Mouse (Mus musculus): Measurements from ENCODE around the gene Zfp617. TPM values are rescaled to one million over a fixed set of nuclear protein-coding genes. Genes with fewer than 3 reads are reported as not detected.
"Not testable (repeated sequence)": the region's sequence is repeated elsewhere in the genome, so short reads cannot be mapped to it uniquely, and the experiment has no call there.

The Zfp617 gene
- 10 to 100 TPM; 26.5 to 36.6 TPM for total RNA-seq (2021)
- long read RNA-seq, experiment 1, transcript Zfp617-201 (4 exons, 2,920 nt), result major isoform, 6 of 16 reads
- long read RNA-seq, experiment 1, partial matches to known transcripts, result 1 of 16 reads
- long read RNA-seq, experiment 1, other reads (novel, unspliced or antisense), result 9 of 16 reads
- long read RNA-seq, experiment 2, transcript Zfp617-201 (4 exons, 2,920 nt), result major isoform, 9 of 31 reads
- long read RNA-seq, experiment 2, partial matches to known transcripts, result 5 of 31 reads
- long read RNA-seq, experiment 2, other reads (novel, unspliced or antisense), result 17 of 31 reads

GRCm38 (mm10) chr8:71908309-71909261 lies at the start of gene Zfp617, which contains the start of gene Zfp882:
TSS of gene Zfp617 (plus strand) at chr8:71908635.
TSS of gene Zfp882 (plus strand) at chr8:71908608.
- DNase-seq (ENCODE audit: low spot score in 2 of 2), result peak; percentile 81 to 87

GRCm38 (mm10) chr8:71861551-71861950 lies 46.9 kb upstream of the Zfp617 start:
- not testable (repeated sequence) for DNase-seq (ENCODE audit: low spot score in 2 of 2)

DNA sequence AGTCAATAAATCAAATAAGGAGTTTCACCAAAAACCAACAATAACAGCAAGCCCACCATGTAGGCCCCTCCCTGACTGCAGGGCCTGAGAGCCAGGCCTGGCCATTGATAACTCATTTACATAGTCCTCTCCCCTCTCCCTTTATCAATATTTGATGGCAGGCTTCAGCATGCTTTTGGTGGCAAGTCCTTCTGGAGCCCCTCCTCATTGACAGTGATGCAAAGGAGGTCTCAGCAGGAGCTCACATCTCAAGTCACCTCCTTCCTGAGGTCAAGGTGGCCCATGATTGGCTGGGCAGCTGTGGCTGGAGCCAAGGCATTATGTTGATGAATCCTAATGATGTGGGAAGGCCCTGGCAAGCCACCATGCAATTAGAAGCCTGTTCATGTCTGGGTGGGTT lies 46.4 kb upstream of the Zfp617 start:
- DNase-seq (ENCODE audit: low spot score in 2 of 2), result not testable (repeated sequence)

GRCm38 (mm10) chr8:71881618-71882274 lies 26.7 kb upstream of the Zfp617 start, which contains the start of gene Zfp709:
TSS of gene Zfp709 (plus strand) at chr8:71882019.
- peak; percentile 61 to 65 for DNase-seq (ENCODE audit: low spot score in 2 of 2)

DNA sequence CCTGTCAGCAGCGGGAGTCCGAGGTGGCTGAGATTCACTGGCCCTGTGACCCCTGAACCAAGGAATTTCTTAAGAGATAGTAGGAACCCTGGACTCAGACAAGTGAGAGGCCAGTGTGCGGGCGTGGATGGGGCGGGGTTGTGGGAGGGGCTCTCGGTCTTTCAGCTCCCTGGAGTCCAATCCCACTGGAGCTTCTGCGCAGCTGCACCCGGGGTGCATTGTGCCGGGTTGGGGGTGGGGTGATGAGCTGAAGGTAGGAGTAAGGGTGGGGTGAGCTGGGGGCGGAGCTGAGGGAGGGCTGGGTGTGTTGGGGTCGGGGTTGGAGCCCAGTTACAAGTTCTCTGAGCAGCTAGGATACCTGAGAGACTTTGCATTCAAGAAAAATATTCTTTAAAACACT lies 7.8 kb upstream of the Zfp617 start:
- DNase-seq (ENCODE audit: low spot score in 2 of 2), result not testable (repeated sequence)

- not testable (repeated sequence) for DNase-seq (ENCODE audit: low spot score in 2 of 2)
Measured at GRCm38 (mm10) chr8:71903084-71903483, 5.4 kb upstream of the Zfp617 start.

DNA sequence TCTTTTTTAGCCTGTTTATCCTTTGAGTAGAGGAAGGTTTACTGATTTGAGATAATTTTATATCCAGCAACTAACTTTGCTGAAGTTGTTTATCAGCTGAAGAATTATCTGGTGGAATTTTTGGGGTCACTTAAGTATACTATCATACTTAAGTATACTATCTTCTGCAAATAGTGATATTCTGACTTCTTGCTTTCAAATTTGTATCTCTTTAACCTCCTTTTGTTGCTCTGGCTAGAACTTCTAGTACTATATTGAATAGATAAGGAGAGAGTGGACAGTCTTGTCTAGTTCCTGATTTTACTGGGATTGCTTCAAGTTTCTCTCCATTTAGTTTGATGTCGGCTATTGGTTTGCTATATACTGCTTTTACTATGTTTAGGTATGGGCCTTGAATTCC lies 1.6 kb upstream of the Zfp617 start:
- DNase-seq (ENCODE audit: low spot score in 2 of 2), result no peak

DNA sequence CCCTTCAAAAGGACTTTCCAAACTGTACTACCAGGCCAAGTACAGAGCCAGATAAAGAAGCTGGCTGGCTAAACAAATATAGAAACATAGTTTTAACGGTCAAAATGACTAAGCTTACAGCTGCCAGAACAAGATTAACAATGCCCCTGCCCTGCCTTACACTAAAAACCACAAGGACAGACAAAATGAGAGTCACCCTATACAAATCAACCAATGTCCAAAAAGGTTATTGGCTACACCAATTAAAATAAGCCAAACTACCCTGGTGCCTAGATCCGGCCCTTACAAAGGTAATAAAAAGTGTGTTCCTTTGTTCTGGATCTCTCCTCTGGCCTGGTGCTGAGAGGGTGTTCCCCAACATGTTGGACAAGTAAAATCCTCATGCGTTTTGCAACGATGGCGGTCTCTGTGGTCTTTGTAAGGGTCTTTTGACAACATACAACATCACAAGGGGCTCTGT lies 607 bp upstream of the Zfp617 start:
- DNase-seq (ENCODE audit: low spot score in 2 of 2), result no peak

GRCm38 (mm10) chr8:71912286-71912685 lies 3.9 kb downstream of the Zfp617 start:
- no peak for DNase-seq (ENCODE audit: low spot score in 2 of 2)

DNA sequence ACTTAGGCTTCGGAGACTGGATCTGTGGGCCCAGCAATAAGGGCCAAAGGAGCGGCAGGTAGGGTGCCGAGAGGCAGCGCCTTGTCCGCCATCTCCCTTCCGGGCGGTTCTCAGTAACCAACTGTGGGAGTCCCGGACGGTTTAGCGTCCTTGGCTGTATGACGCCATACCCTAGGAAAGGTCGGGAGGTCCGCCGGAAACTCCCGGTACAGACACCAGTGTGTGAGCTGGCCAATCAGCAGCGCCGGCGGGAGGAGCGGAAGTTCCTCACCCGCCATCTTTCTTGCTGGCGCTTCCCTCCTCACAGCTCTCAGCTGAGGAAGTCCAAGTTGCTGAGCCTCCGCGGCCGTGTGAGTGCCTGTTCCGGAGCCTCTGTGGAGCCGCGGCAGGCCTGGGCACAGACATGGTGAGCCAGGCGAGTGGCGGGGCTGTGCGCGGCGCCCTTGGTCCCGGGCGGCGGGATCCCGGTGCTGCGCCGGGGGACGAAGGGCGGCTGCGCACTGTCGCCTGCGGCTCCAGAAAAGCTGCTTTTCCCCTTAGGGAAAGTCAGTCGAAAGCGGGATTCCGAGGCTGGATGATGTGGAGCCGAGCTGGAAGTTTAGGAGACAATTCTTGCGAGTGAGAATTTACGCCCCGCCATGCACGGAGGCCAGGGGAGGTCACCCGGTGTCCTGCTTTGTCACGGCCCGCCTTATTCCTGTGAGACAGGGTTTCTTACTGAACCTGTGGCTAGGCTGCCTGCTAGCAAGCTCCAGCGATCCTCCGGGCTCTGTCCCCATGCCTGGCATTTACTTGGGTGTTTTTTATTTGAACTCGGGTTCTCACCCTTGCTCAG lies 14.3 kb downstream of the Zfp617 start:
- peak; percentile 84 to 87 for DNase-seq (ENCODE audit: low spot score in 2 of 2)

DNA sequence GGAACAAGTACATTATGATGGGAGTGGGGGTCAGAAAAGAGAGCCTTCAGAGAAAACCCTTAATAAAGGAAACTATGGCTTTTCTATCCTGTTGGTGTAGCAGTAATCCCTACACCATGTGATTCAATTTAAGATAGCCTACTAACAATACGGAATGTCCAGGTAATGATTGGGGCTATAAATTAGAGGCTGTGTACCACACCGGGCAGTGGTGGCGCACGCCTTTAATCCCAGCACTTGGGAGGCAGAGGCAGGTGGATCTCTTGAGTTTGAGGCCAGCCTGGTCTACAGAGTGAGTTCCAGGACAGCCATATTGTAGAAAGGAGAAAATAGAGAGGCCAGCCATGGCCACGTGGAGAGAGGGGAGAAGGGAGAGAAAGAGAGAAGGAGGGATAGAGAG lies 17.4 kb downstream of the Zfp617 start:
- no peak for DNase-seq (ENCODE audit: low spot score in 2 of 2)

DNA sequence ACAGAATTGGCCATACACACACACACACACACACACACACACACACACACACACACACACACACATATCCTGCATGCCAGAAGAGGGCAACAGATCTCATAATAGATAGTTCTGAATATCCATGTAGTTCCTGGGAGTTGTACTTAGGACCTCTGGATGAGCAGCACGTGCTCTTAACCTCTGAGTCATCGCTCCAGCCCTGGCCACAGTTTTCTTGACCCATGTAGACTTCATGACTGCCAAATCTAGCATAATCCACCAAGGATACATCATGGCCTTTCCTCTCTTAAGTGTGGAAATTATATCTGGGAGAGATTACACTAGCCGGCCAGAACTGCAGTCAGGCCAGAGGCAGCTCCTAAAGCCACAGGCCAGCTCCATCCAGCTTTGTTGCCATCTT lies 18.1 kb downstream of the Zfp617 start:
- DNase-seq (ENCODE audit: low spot score in 2 of 2), result no peak

- DNase-seq (ENCODE audit: low spot score in 2 of 2), result no peak
Measured at GRCm38 (mm10) chr8:71927779-71928178, 19.3 kb downstream of the Zfp617 start.

DNA sequence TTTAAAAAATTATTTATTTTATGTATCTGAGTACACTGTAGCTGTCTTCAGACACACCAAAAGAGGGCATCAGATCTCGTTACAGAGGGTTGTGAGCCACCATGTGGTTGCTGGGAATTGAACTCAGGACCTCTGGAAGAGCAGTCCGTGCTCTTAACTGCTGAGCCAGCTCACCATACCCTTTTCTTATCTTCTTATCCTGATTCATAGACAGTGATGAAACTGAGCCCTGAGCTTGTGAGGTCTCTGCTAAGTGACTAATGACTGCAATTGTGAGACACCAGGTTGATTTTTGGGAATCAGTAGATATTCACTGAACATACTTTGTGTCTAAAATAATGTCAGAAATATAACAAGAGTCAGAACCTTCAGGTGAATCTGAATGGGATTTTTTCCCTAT lies 29.6 kb downstream of the Zfp617 start:
- not testable (repeated sequence) for DNase-seq (ENCODE audit: low spot score in 2 of 2)

DNA sequence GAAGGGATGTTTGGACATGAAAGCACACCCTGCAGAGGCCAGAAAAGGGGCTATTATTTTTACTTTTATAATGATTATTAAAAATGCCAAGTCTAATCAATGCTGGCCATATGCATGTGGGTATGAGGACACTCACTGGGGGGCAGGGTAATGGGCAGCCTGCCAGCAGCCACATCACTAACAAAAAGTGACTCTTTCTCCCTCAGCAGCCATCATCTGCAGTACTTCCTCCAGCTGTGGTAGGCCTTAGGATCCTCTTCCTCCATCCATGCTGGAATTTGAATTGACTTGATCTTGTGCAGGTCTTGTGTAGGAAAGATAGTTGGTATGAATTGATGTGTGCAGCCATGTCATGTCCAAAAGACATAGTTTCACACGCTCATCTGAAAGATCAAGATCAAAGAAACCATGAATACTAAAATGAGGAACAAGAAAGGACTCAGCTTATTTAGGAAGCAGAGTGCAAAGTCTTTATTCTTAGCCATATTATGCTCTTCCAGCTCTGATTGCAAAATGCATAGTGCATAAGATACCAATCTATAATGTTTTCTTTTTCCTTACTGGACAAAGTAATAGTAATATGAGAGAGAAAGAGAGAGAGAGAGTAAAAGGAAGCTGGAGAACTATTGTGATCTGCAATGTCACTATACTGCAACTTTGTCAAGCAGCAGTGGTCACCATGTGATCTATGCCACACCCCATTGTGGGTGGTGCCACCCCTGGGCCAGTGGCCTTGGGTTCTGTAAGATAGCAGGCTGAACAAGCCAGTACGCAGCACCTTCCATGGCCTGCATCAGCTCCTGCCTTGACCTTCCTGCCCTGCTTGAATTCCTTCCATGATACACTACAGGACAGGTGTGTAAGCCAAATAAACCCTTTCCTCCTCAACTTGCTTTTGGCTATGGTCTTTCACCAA lies 32.1 kb downstream of the Zfp617 start:
- no peak for DNase-seq (ENCODE audit: low spot score in 2 of 2)

DNA sequence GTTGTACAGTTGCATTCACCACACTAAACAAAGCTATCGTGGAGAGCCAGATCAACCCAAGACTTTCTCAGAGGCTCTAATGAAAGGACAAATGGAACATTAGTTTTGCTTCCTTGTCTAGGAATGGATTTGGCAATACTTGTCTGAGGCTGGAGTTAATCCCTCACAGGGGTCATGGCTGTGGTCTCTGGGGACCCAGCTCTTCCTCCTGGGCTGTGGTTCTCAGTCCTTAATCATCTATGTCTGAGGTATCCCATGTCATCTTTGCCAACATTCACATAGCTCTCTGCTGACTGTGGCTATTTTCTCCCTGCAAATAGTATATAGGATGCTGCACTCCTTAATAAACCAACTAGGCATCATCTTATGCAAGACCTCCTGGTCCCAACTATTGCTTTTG lies 33.3 kb downstream of the Zfp617 start:
- DNase-seq (ENCODE audit: low spot score in 2 of 2), result no peak

DNA sequence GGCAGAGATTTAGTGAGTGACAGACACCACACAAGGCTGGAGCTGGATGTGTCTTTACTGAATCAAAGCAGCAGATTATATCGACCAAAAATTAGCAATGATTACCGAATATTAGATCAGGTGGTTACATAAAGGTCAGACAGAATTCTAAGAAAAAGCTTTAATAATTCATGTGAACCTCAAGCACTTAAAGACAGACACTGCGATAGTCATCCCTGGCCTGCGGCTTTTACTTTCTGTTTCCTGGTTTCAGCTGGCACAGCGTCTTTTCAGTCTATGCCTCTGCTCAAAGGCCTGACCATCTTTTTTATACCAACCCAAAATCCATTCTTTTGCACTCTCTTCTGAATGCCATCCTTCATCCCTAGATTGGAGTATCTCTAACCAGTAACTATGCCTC lies 40.2 kb downstream of the Zfp617 start:
- no peak for DNase-seq (ENCODE audit: low spot score in 2 of 2)

DNA sequence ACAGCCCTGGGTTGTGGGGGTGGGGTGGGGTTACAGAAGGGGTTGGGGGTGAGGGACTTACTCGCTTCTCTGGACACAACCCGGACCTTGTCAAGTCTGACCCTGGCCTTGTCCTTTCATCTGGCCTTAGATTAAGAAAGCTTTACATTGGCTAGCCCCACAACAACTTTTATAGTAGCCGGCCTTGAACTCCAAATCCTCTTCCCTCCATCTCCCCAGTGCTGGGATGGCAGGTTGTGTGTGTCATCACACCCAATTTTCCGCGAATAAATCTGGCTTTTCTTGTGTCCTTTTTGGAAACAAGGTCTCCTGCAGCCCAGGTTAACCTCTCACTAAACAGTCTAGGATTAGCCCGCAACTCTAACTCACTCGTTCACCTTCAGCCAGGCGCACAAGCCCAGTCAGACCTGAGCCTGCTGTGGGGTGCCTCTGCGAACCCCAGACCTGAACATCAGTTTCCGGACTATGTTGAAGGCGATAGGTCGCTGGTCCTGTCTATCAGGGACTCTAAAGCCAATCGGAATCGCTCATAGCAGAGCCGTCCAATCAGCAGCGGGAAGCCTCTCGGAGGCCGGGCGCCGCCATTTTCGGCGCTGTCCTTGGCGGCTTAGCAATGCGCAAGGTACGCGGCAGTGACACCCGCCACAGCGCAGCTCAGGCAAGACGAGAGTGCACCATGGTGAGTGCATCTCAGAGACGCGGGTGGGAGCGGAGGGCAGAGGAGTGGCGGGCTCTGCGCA lies 42.2 kb downstream of the Zfp617 start, which contains the start of gene Zfp961:
TSS of gene Zfp961 (plus strand) at position 557 of the 740 bp plus-strand sequence.
- peak; percentile 97 for DNase-seq (ENCODE audit: low spot score in 2 of 2)

Measured in adrenal gland, adult 18-20 months (tissue).